ENCODE assay signal across 37 mouse cellular contexts in genomic region chr11:76873865-76874264, GRCm38 (mm10). TPM values are rescaled to one million over a fixed set of nuclear protein-coding genes. Genes with fewer than 3 reads are reported as not detected.
"Had no signal": no experiment of that assay in that cellular context is flagged by ENCODE, and none has a peak within 500 bp of the region (broad histone marks: within the 10 kb centered on the region; RNA-seq: fewer than 3 reads in every experiment).

No protein-coding gene starts in this region.

- H3K27me3 ChIP-seq: heart, embryonic 12.5 days; hindbrain, embryonic 12.5 days; kidney, embryonic 15.5 days; limb, embryonic 12.5 days; limb, embryonic 15.5 days; liver, embryonic 12.5 days had no signal

- H3K4me3 ChIP-seq: gastrocnemius, adult 2 months; heart, embryonic 10.5 days; heart, embryonic 12.5 days; hindbrain, embryonic 10.5 days; hindbrain, embryonic 12.5 days; kidney, embryonic 15.5 days; limb, embryonic 12.5 days; limb, embryonic 15.5 days; liver, embryonic 12.5 days had no signal

- H3K9ac ChIP-seq: heart, embryonic 12.5 days; hindbrain, embryonic 12.5 days; hindbrain, embryonic 14.5 days; kidney, embryonic 15.5 days; limb, embryonic 12.5 days; limb, embryonic 15.5 days; liver, embryonic 12.5 days; liver, embryonic 14.5 days had no signal

- H3K27ac ChIP-seq: gastrocnemius, adult 2 months; heart, embryonic 10.5 days; hindbrain, embryonic 10.5 days; hindbrain, embryonic 12.5 days; hindbrain, embryonic 14.5 days; kidney, embryonic 15.5 days; kidney, postnatal 0 days; limb, embryonic 12.5 days; limb, embryonic 15.5 days; liver, embryonic 12.5 days; liver, embryonic 14.5 days had no signal

- DNase-seq: gastrocnemius, adult 2 months; gastrocnemius, postnatal 10 days; gastrocnemius, postnatal 25 days; heart, adult 18-20 months; heart, postnatal 10 days; heart, postnatal 4 days; kidney, adult 11 months; kidney, adult 2 months; kidney, adult 9 months; kidney, postnatal 14 days; kidney, postnatal 36 days; layer of hippocampus, adult 9-11 months; layer of hippocampus, postnatal 36 days; left cerebral cortex, postnatal 4 days had no signal

- H3K9me3 ChIP-seq: heart, embryonic 10.5 days; heart, embryonic 12.5 days; hindbrain, embryonic 10.5 days; hindbrain, embryonic 12.5 days; kidney, embryonic 15.5 days; limb, embryonic 12.5 days; limb, embryonic 15.5 days; liver, embryonic 12.5 days had no signal

- ATAC-seq: hindbrain, embryonic 16.5 days; intestine, embryonic 16.5 days; liver, embryonic 12.5 days had no signal

- H3K4me1 ChIP-seq: hindbrain, embryonic 12.5 days; limb, embryonic 12.5 days; limb, embryonic 15.5 days; liver, embryonic 12.5 days had no signal

- H3K36me3 ChIP-seq: heart, embryonic 10.5 days; heart, embryonic 12.5 days; hindbrain, embryonic 10.5 days; hindbrain, embryonic 12.5 days; kidney, embryonic 15.5 days; limb, embryonic 12.5 days; limb, embryonic 15.5 days; liver, embryonic 12.5 days had no signal

- H3K4me2 ChIP-seq: heart, embryonic 12.5 days; hindbrain, embryonic 12.5 days; hindbrain, embryonic 14.5 days; kidney, embryonic 15.5 days; limb, embryonic 12.5 days; limb, embryonic 15.5 days; liver, embryonic 12.5 days had no signal

RNA-seq across cellular contexts. Expression of gene Tmigd1, which starts 28.1 kb away (rescaled TPM):
- total RNA-seq: gastrocnemius, postnatal 25 days; granulocyte monocyte progenitor cell, adult 5-6 weeks; layer of hippocampus, adult 18-20 months; layer of hippocampus, adult 8-10 months; layer of hippocampus, postnatal 14 days; layer of hippocampus, postnatal 36 days; left cerebral cortex, adult 18-20 months; left cerebral cortex, adult 8-10 months; left cerebral cortex, postnatal 10 days; left cerebral cortex, postnatal 25 days; left cerebral cortex, postnatal 4 days; liver, adult 2 months had no signal
- polyA plus RNA-seq: heart, embryonic 12.5 days; heart, embryonic 14.5 days; hindbrain, embryonic 14.5 days; hindbrain, embryonic 16.5 days; limb, embryonic 12.5 days; liver, adult 2 months; liver, embryonic 12.5 days; liver, embryonic 14.5 days had no signal
